Mouse (Mus musculus) cerebellum, adult 11 months (tissue): ENCODE measurements at regions not wholly inside any gene's neighbourhood (a gene's known extent, or its start where the extent isn't known, plus 50 kb on each side); places are given as distances from the start of the nearest gene placed in this dataset.
A peak's percentile ranks its signal among the peaks of the same experiment; 100 is the strongest.

Source experiments
- DNase-seq: peaks from one replicate; pipeline ENCODE4 v3.0.0; 2022

GRCm38 (mm10) chrX:62584011-62584625 lies 116.3 kb downstream of the 4931400O07Rik start:
- DNase-seq = peak; percentile 26
